Mouse (Mus musculus) granulocyte monocyte progenitor cell, adult 5-6 weeks (primary cell): Measurements from ENCODE around the gene Snx29. TPM values are rescaled to one million over a fixed set of nuclear protein-coding genes. Genes with fewer than 3 reads are reported as not detected.
"Not testable (repeated sequence)": the region's sequence is repeated elsewhere in the genome, so short reads cannot be mapped to it uniquely, and the experiment has no call there.

ENCODE experiments used
- ATAC-seq: replicated peaks from 2 replicates; pipeline ENCODE4 v1.8.0; 2016; ENCODE audit warnings: mild to moderate bottlenecking, moderate TSS enrichment, inconsistent platforms; ENCODE audit not compliant: poor library complexity, severe bottlenecking
- total RNA-seq, 2 experiments: library from RNA; stranded (forward) in 1 of 2; stranded (reverse) in 1 of 2; fragments of 200-712, 200-1000 nt in 1 of 2; fragments of >200 nt in 1 of 2; fragmentation: Nextera tagmentation in 1 of 2; gene quantifications; 2 replicates each; pipeline ENCODE4 v1.2.3; 2014 to 2017

Snx29 gene
- total RNA-seq, 2 experiments from 2014 or later, result 7.8 to 21.2 TPM

GRCm38 (mm10) chr16:11574517-11574916, 251.8 kb downstream of the Snx29 start:
- no peak for ATAC-seq

GRCm38 (mm10) chr16:11575733-11576132, 253.0 kb downstream of the Snx29 start:
- not testable (repeated sequence) for ATAC-seq

- ATAC-seq, result no peak
Measured at GRCm38 (mm10) chr16:11577541-11578255, 255.0 kb downstream of the Snx29 start.

- peak; percentile 42; the same call in 1 of the 2 replicates for ATAC-seq
Measured at GRCm38 (mm10) chr16:11579676-11580098, 257.0 kb downstream of the Snx29 start.

GRCm38 (mm10) chr16:11583941-11584639, 261.4 kb downstream of the Snx29 start:
- no peak for ATAC-seq

- ATAC-seq, result no peak
Measured at GRCm38 (mm10) chr16:11588689-11589088, 266.0 kb downstream of the Snx29 start.

- no peak for ATAC-seq
Measured at GRCm38 (mm10) chr16:11589336-11589735, 266.6 kb downstream of the Snx29 start.

- no peak for ATAC-seq
Measured at GRCm38 (mm10) chr16:11589782-11590695, 267.3 kb downstream of the Snx29 start.

GRCm38 (mm10) chr16:11596599-11596998, 273.9 kb downstream of the Snx29 start:
- no peak for ATAC-seq

GRCm38 (mm10) chr16:11597769-11598168, 275.1 kb downstream of the Snx29 start:
- ATAC-seq, result no peak

- ATAC-seq, result no peak
Measured at GRCm38 (mm10) chr16:11599523-11599922, 276.8 kb downstream of the Snx29 start.

GRCm38 (mm10) chr16:11601336-11602082, 278.8 kb downstream of the Snx29 start:
- ATAC-seq, result peak; percentile 61

GRCm38 (mm10) chr16:11603667-11604422, 281.1 kb downstream of the Snx29 start:
- no peak; the same call in 1 of the 2 replicates for ATAC-seq

GRCm38 (mm10) chr16:11612526-11613126, 289.9 kb downstream of the Snx29 start:
- no peak for ATAC-seq

GRCm38 (mm10) chr16:11614401-11615014, 291.8 kb downstream of the Snx29 start:
- ATAC-seq, result no peak

GRCm38 (mm10) chr16:11615633-11616032, 292.9 kb downstream of the Snx29 start:
- ATAC-seq, result no peak

- ATAC-seq, result no peak
Measured at GRCm38 (mm10) chr16:11619951-11620350, 297.2 kb downstream of the Snx29 start.

GRCm38 (mm10) chr16:11621042-11621441, 298.3 kb downstream of the Snx29 start:
- no peak; the same call in 1 of the 2 replicates for ATAC-seq
